Mouse (Mus musculus): Measurements from ENCODE around the gene Orc1.

- TF ChIP-seq MAFK (IDR thresholded peaks at IDR 0.05; ENCODE audit: insufficient read depth, low read depth, low read length) (no peak), ZC3H11A (IDR thresholded peaks at IDR 0.05; ENCODE audit: borderline replicate concordance, low read depth, low read length) (no peak), ZNF384 (IDR thresholded peaks at IDR 0.05; ENCODE audit: low read depth, low read length) (no peak), HCFC1 (IDR thresholded peaks at IDR 0.05; ENCODE audit: borderline replicate concordance, insufficient read depth, low read length) (no peak)
Observed at GRCm38 (mm10) chr4:108634696-108635095, 55.5 kb downstream of the Orc1 start.

Data from ES-E14 (cell line).